Mouse (Mus musculus) right cerebral cortex, postnatal 14 days (tissue): ENCODE results near the gene Pi16.

Experiments used
- DNase-seq: peaks from one replicate; pipeline ENCODE4 v3.0.0; 2022

Gene Pi16

GRCm38 (mm10) chr17:29304376-29305057 lies 13.0 kb upstream of the Pi16 start:
- no peak for DNase-seq

- no peak for DNase-seq
These were observed 12.2 kb upstream of the Pi16 start for GRCm38 (mm10) chr17:29305058-29305806.

GRCm38 (mm10) chr17:29305871-29306270 lies 11.6 kb upstream of the Pi16 start:
- DNase-seq = no peak

- no peak for DNase-seq
These were observed 7.3 kb upstream of the Pi16 start for GRCm38 (mm10) chr17:29310056-29310623.

- peak; percentile 22 for DNase-seq
These were observed 5.9 kb upstream of the Pi16 start for GRCm38 (mm10) chr17:29311602-29312001.

GRCm38 (mm10) chr17:29312082-29312481 lies 5.4 kb upstream of the Pi16 start:
- DNase-seq = no peak

GRCm38 (mm10) chr17:29313300-29313699 lies 4.2 kb upstream of the Pi16 start:
- DNase-seq = no peak

- DNase-seq = no peak
These were observed 1.6 kb upstream of the Pi16 start for GRCm38 (mm10) chr17:29315672-29316465.

- no peak for DNase-seq
These were observed 589 bp upstream of the Pi16 start for GRCm38 (mm10) chr17:29316891-29317290.

- no peak for DNase-seq
These were observed 1.3 kb downstream of the Pi16 start for GRCm38 (mm10) chr17:29318731-29319250.

GRCm38 (mm10) chr17:29319476-29319875 lies 2.0 kb downstream of the Pi16 start:
- DNase-seq = no peak

GRCm38 (mm10) chr17:29319881-29320639 lies 2.6 kb downstream of the Pi16 start:
- DNase-seq = no peak

GRCm38 (mm10) chr17:29321765-29322602 lies 4.5 kb downstream of the Pi16 start:
- no peak for DNase-seq

GRCm38 (mm10) chr17:29322603-29322962 lies 5.1 kb downstream of the Pi16 start:
- no peak for DNase-seq

- no peak for DNase-seq
These were observed 6.1 kb downstream of the Pi16 start for GRCm38 (mm10) chr17:29323625-29324024.

- no peak for DNase-seq
These were observed 8.4 kb downstream of the Pi16 start for GRCm38 (mm10) chr17:29325831-29326230.

GRCm38 (mm10) chr17:29326531-29327529 lies 9.3 kb downstream of the Pi16 start:
- DNase-seq = peak; percentile 31

- no peak for DNase-seq
These were observed 10.2 kb downstream of the Pi16 start for GRCm38 (mm10) chr17:29327691-29328090.

GRCm38 (mm10) chr17:29330221-29330620 lies 12.7 kb downstream of the Pi16 start:
- DNase-seq = no peak
